ENCODE assay signal across 33 mouse cellular contexts in the genomic region with DNA sequence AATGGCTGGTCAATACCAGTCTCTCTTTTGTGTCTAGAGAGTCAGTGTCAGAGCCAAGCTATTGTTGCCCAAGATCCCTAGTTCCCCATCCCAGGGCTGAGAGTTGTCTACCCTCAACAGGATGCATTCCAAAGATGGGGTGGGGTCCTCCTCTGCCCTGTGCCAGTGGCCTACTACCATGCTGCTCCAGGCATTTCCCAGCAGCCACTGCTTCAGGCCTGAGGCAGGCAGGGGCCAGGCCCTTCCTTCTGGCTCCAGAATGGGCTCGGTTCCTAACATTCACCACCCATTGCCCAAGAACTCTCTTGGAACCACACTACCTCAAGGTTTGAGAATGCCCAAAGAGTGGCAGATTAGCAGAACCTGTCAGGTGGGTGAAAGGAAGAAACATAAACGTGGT. TPM values are rescaled to one million over a fixed set of nuclear protein-coding genes. Genes with fewer than 3 reads are reported as not detected.
DNase-seq lines count a peak whose midpoint lies in the region; ATAC-seq and TF ChIP-seq lines count a peak whose summit lies in the region.
"Had no signal": no experiment of that assay in that cellular context is flagged by ENCODE, and none has a peak within 500 bp of the region (broad histone marks: within the 10 kb centered on the region; RNA-seq: fewer than 3 reads in every experiment).

No protein-coding gene starts in this region.

- DNase-seq in gastrocnemius, adult 18-20 months (ENCODE audit: low spot score), result peak; percentile 43
- no peak for DNase-seq in gastrocnemius, postnatal 36 days
- DNase-seq in limb, embryonic 10.5 days (ENCODE audit: low spot score), result no peak
- DNase-seq in stomach, postnatal 0 days (ENCODE audit: low spot score), result no peak
- no peak for DNase-seq in left cerebral cortex, postnatal 10 days (ENCODE audit: extremely low spot score in 1 of 2, low spot score in 2 of 2)
- DNase-seq: adrenal gland, adult 2 months; adrenal gland, postnatal 14 days; B cell, adult 2 months; cerebellum, adult 11 months; cerebellum, adult 2 months; cerebellum, adult 9-11 months; cerebellum, postnatal 25 days; forebrain, postnatal 0 days; heart, adult 2 months had no signal

- no peak overlapping the region for H3K4me2 ChIP-seq in limb, embryonic 13.5 days (replicated peaks)
- H3K4me2 ChIP-seq in myocyte (ENCODE audit: low read depth), result peak overlapping the region; percentile 53
- H3K4me2 ChIP-seq in stomach, postnatal 0 days (replicated peaks; ENCODE audit: low read depth), result no peak overlapping the region
- H3K4me2 ChIP-seq in forebrain, embryonic 16.5 days (ENCODE audit: low read length), result no peak overlapping the region
- H3K4me2 ChIP-seq: embryonic facial prominence, embryonic 13.5 days; forebrain, embryonic 13.5 days; heart, embryonic 11.5 days; hindbrain, embryonic 12.5 days; hindbrain, embryonic 15.5 days; intestine, embryonic 15.5 days had no signal

- H3K9me3 ChIP-seq in limb, embryonic 13.5 days, result no peaks in the 10 kb centered on the region
- no peaks in the 10 kb centered on the region for H3K9me3 ChIP-seq in limb, embryonic 10.5 days (replicated peaks)
- no peaks in the 10 kb centered on the region for H3K9me3 ChIP-seq in stomach, postnatal 0 days (ENCODE audit: control insufficient read depth, low read length)
- H3K9me3 ChIP-seq in forebrain, embryonic 16.5 days (ENCODE audit: control insufficient read depth, low read length), result no peaks in the 10 kb centered on the region
- H3K9me3 ChIP-seq: embryonic facial prominence, embryonic 13.5 days; forebrain, embryonic 10.5 days; forebrain, embryonic 13.5 days; G1E; hindbrain, embryonic 12.5 days; hindbrain, embryonic 15.5 days; intestine, embryonic 15.5 days had no signal

- peak overlapping the region; percentile 10; the same call in 1 of the 2 replicates for H3K27ac ChIP-seq in limb, embryonic 13.5 days
- H3K27ac ChIP-seq in limb, embryonic 10.5 days, result no peak overlapping the region
- H3K27ac ChIP-seq in stomach, postnatal 0 days (replicated peaks), result peak overlapping the region; percentile 45; the same call in 1 of the 2 replicates
- H3K27ac ChIP-seq in forebrain, embryonic 16.5 days (ENCODE audit: low read length), result no peak overlapping the region
- H3K27ac ChIP-seq: embryonic facial prominence, embryonic 13.5 days; forebrain, embryonic 10.5 days; forebrain, embryonic 13.5 days; heart, adult 2 months; hindbrain, embryonic 12.5 days; hindbrain, embryonic 15.5 days; intestine, embryonic 15.5 days had no signal

- H3K9ac ChIP-seq in limb, embryonic 13.5 days, result no peak overlapping the region
- no peak overlapping the region for H3K9ac ChIP-seq in stomach, postnatal 0 days (ENCODE audit: low read length)
- no peak overlapping the region for H3K9ac ChIP-seq in forebrain, embryonic 16.5 days (replicated peaks; ENCODE audit: low read depth, low read length)
- H3K9ac ChIP-seq: embryonic facial prominence, embryonic 13.5 days; forebrain, embryonic 13.5 days; forebrain, postnatal 0 days; hindbrain, embryonic 12.5 days; hindbrain, embryonic 15.5 days; intestine, embryonic 15.5 days had no signal

- WGBS in limb, embryonic 13.5 days, result 76% methylated on average over 2 of the region's 2 CpGs
- WGBS in limb, embryonic 10.5 days, result 62% methylated on average over 2 of the region's 2 CpGs
- 36% methylated on average over 2 of the region's 2 CpGs for WGBS in stomach, postnatal 0 days
- WGBS in forebrain, embryonic 16.5 days, result 74% methylated on average over 2 of the region's 2 CpGs

- no peak overlapping the region for H3ac ChIP-seq in myocyte (ENCODE audit: control insufficient read depth, insufficient read length)

- H3K4me1 ChIP-seq in limb, embryonic 13.5 days, result peaks cover 3% of the 10 kb centered on the region; the same call in 1 of the 2 replicates
- peaks cover 8% of the 10 kb centered on the region for H3K4me1 ChIP-seq in limb, embryonic 10.5 days
- H3K4me1 ChIP-seq in stomach, postnatal 0 days (replicated peaks; ENCODE audit: control insufficient read depth, insufficient read depth), result no peaks in the 10 kb centered on the region
- peaks cover 4% of the 10 kb centered on the region for H3K4me1 ChIP-seq in forebrain, embryonic 16.5 days (replicated peaks; ENCODE audit: control insufficient read depth, insufficient read depth, low read length)
- H3K4me1 ChIP-seq: intestine, embryonic 15.5 days had no signal

- H3K36me3 ChIP-seq in limb, embryonic 13.5 days, result no peaks in the 10 kb centered on the region
- H3K36me3 ChIP-seq in limb, embryonic 10.5 days, result no peaks in the 10 kb centered on the region
- H3K36me3 ChIP-seq in myocyte (ENCODE audit: control insufficient read depth, insufficient read depth), result no peaks in the 10 kb centered on the region
- no peaks in the 10 kb centered on the region for H3K36me3 ChIP-seq in stomach, postnatal 0 days (ENCODE audit: control insufficient read depth, insufficient read depth, low read length)
- H3K36me3 ChIP-seq in forebrain, embryonic 16.5 days (ENCODE audit: control insufficient read depth, insufficient read depth), result no peaks in the 10 kb centered on the region
- H3K36me3 ChIP-seq: embryonic facial prominence, embryonic 13.5 days; forebrain, embryonic 10.5 days; G1E; hindbrain, embryonic 12.5 days; hindbrain, embryonic 15.5 days; intestine, embryonic 15.5 days had no signal

- no peaks in the 10 kb centered on the region for H3K79me2 ChIP-seq in myocyte (ENCODE audit: control insufficient read depth, insufficient read depth)

- TF ChIP-seq POLR2A in myocyte (IDR thresholded peaks at IDR 0.05; ENCODE audit: insufficient read length, low read depth), result peak; percentile 61

- intact Hi-C loops in gastrocnemius, postnatal 36 days (cut with DNase I), result no loop called here
- intact Hi-C loops in left cerebral cortex, postnatal 10 days (cut with DNase I), result no loop called here

- 0 out of 2 replicates have a peak, but pooled peaks have one; percentile 21 for ATAC-seq in limb, embryonic 13.5 days (ENCODE audit: low FRiP score, low read depth)
- ATAC-seq in stomach, postnatal 0 days (ENCODE audit: low FRiP score, low TSS enrichment), result 0 out of 2 replicates have a peak, but pooled peaks have one; percentile 25
- ATAC-seq in forebrain, embryonic 16.5 days, result no peak
- ATAC-seq: forebrain, embryonic 13.5 days; forebrain, postnatal 0 days; intestine, embryonic 15.5 days; Patski had no signal

- TF ChIP-seq CTCF in stomach, postnatal 0 days (IDR thresholded peaks at IDR 0.05; ENCODE audit: low read depth), result no peak

- TF ChIP-seq EP300 in stomach, postnatal 0 days (optimal IDR thresholded peaks at IDR 0.05), result no peak

- H3K4me3 ChIP-seq in limb, embryonic 13.5 days, result no peak overlapping the region
- no peak overlapping the region for H3K4me3 ChIP-seq in limb, embryonic 10.5 days
- H3K4me3 ChIP-seq in myocyte, result no peak overlapping the region
- H3K4me3 ChIP-seq in stomach, postnatal 0 days (ENCODE audit: low read depth, low read length), result no peak overlapping the region
- no peak overlapping the region for H3K4me3 ChIP-seq in forebrain, embryonic 16.5 days (replicated peaks; ENCODE audit: low read length)
- H3K4me3 ChIP-seq: embryonic facial prominence, embryonic 13.5 days; forebrain, embryonic 10.5 days; forebrain, embryonic 13.5 days; heart, adult 2 months; hindbrain, embryonic 12.5 days; hindbrain, embryonic 15.5 days; intestine, embryonic 15.5 days had no signal

- peaks cover 41% of the 10 kb centered on the region for H3K27me3 ChIP-seq in limb, embryonic 13.5 days
- peaks cover 34% of the 10 kb centered on the region for H3K27me3 ChIP-seq in limb, embryonic 10.5 days (ENCODE audit: low read depth, poor library complexity, severe bottlenecking)
- no peaks in the 10 kb centered on the region for H3K27me3 ChIP-seq in myocyte (ENCODE audit: control insufficient read depth, insufficient read depth, insufficient read length)
- no peaks in the 10 kb centered on the region for H3K27me3 ChIP-seq in stomach, postnatal 0 days (ENCODE audit: control insufficient read depth, insufficient read depth, low read length)
- peaks cover 30% of the 10 kb centered on the region for H3K27me3 ChIP-seq in forebrain, embryonic 16.5 days (replicated peaks; ENCODE audit: control insufficient read depth, insufficient read depth, low read length)

TF ChIP-seq in myocyte, 11 proteins besides CTCF, POLR2A, EP300 and RAD21:
- TF ChIP-seq MYOG (IDR thresholded peaks at IDR 0.05; ENCODE audit: control insufficient read depth in 1 of 3, insufficient read depth in 1 of 3, insufficient read length in 2 of 3, low read depth in 2 of 3) (peak in 1 of 3 experiments; percentile 71), TCF3 (IDR thresholded peaks at IDR 0.05; ENCODE audit: insufficient read length, low read depth) (no peak), E2F4 (IDR thresholded peaks at IDR 0.05; ENCODE audit: insufficient read depth) (no peak), USF1 (IDR thresholded peaks at IDR 0.05; ENCODE audit: low read depth) (no peak), MAX (IDR thresholded peaks at IDR 0.05; ENCODE audit: low read depth) (no peak), MYOD1 (IDR thresholded peaks at IDR 0.05; ENCODE audit: control insufficient read depth in 1 of 3, insufficient read length in 2 of 3, low read depth in 2 of 3) (peak in 1 of 3 experiments; percentile 38), POLR2AphosphoS2 (IDR thresholded peaks at IDR 0.05; ENCODE audit: insufficient read length, low read depth) (peak; percentile 60)
TF ChIP-seq in myocyte: peak in this region for 3.

RNA-seq across cellular contexts. Expression of gene Myod1, which starts 23.5 kb away (rescaled TPM):
- 10 to 100 TPM; 14.9 to 15.5 TPM for total RNA-seq in gastrocnemius, adult 18-20 months (2021)
- 10 to 100 TPM; 12.6 to 19.8 TPM for total RNA-seq in gastrocnemius, postnatal 36 days (2021)
- 59.2 and 69.5 TPM in 2 replicates for polyA plus RNA-seq in limb, embryonic 13.5 days (2015; fragmentation: Nextera tagmentation; extraction: Ambion mirVana)
- polyA plus RNA-seq in limb, embryonic 10.5 days (2016; fragmentation: Nextera tagmentation; extraction: Ambion mirVana), result 1.3 and 13.8 TPM in 2 replicates
- polyA plus RNA-seq in myocyte (2012; fragmentation: generic; extraction: Trizol), result 396 TPM
- 0.50 and 0.79 TPM in 2 replicates for polyA plus RNA-seq in stomach, postnatal 0 days (2015; fragmentation: Nextera tagmentation; extraction: Ambion mirVana)
- not detected for total RNA-seq in left cerebral cortex, postnatal 10 days (2021)
- 0.14 TPM in 1 of 2 replicates, not detected in the other for polyA plus RNA-seq in forebrain, embryonic 16.5 days (2015; fragmentation: Nextera tagmentation; extraction: Ambion mirVana)
- total RNA-seq: adrenal gland, adult 2 months; adrenal gland, postnatal 14 days; CH12.LX; common myeloid progenitor, adult 5-6 weeks; forebrain, postnatal 0 days; heart, adult 2 months; heart, postnatal 25 days; hematopoietic stem cell, adult 5-6 weeks had no signal
- polyA plus RNA-seq: adrenal gland, adult 2 months; cerebellum, adult 2 months; forebrain, embryonic 10.5 days; forebrain, embryonic 13.5 days; forebrain, postnatal 0 days; G1E; gonadal fat pad, adult 2 months; heart, adult 2 months; heart, embryonic 14.5 days; heart, postnatal 0 days; Patski had no signal

RNA-seq across cellular contexts. Expression of gene Kcnc1, which starts 43.5 kb away (rescaled TPM):
- 10 to 100 TPM; 59.0 to 67.2 TPM for total RNA-seq in gastrocnemius, adult 18-20 months (2021)
- 10 to 100 TPM; 51.6 to 54.2 TPM for total RNA-seq in gastrocnemius, postnatal 36 days (2021)
- polyA plus RNA-seq in limb, embryonic 13.5 days (2015; fragmentation: Nextera tagmentation; extraction: Ambion mirVana), result 0.06 and 0.60 TPM in 2 replicates
- 0.03 TPM in 1 of 2 replicates, not detected in the other for polyA plus RNA-seq in limb, embryonic 10.5 days (2016; fragmentation: Nextera tagmentation; extraction: Ambion mirVana)
- polyA plus RNA-seq in myocyte (2012; fragmentation: generic; extraction: Trizol), result 0.07 TPM
- 0.18 TPM in 2 replicates for polyA plus RNA-seq in stomach, postnatal 0 days (2015; fragmentation: Nextera tagmentation; extraction: Ambion mirVana)
- total RNA-seq in left cerebral cortex, postnatal 10 days (2021), result 10 to 100 TPM; 52.9 to 53.4 TPM
- polyA plus RNA-seq in forebrain, embryonic 16.5 days (2015; fragmentation: Nextera tagmentation; extraction: Ambion mirVana), result 7.6 and 8.4 TPM in 2 replicates
- polyA plus RNA-seq: G1E; heart, embryonic 14.5 days; heart, postnatal 0 days had no signal

Comparison
In these comparisons a context has a peak if more than half of its experiments do, and no peak if none do; other contexts are left out.
1. H3K27ac ChIP-seq: peak in limb, embryonic 13.5 days (single experiment) and stomach, postnatal 0 days (single experiment); none in limb, embryonic 10.5 days (single experiment) and forebrain, embryonic 16.5 days (single experiment).